ENCODE assay signal across 8 mouse cellular contexts in genomic region chr4:132211953-132212734, GRCm38 (mm10). TPM values are rescaled to one million over a fixed set of nuclear protein-coding genes. Genes with fewer than 3 reads are reported as not detected.
DNase-seq lines count a peak whose midpoint lies in the region; ATAC-seq lines count a peak whose summit lies in the region.

TSS of gene Ythdf2 (minus strand) at chr4:132212303.

- peak within 1 kb of the TSS; percentile 62 for H3K4me2 ChIP-seq in hindbrain, embryonic 15.5 days

- H3K27me3 ChIP-seq in hindbrain, embryonic 15.5 days, result no peaks in the 10 kb centered on the region

- ATAC-seq in hindbrain, embryonic 15.5 days (ENCODE audit: low FRiP score, low read depth), result peak; percentile 98

- H3K27ac ChIP-seq in hindbrain, embryonic 15.5 days (replicated peaks), result peak within 1 kb of the TSS; percentile 90

- peak within 1 kb of the TSS; percentile 92 for H3K9ac ChIP-seq in hindbrain, embryonic 15.5 days

- under 1% methylated on average over 73 of the region's 78 CpGs for WGBS in hindbrain, embryonic 15.5 days

- peaks cover 3% of the 10 kb centered on the region; the same call in 1 of the 2 replicates for H3K36me3 ChIP-seq in hindbrain, embryonic 15.5 days

- H3K4me1 ChIP-seq in hindbrain, embryonic 15.5 days (replicated peaks), result peaks cover 35% of the 10 kb centered on the region

- peak; percentile 96 for DNase-seq in R1 (ENCODE audit: low read depth, low spot score)
- DNase-seq in cerebellum, postnatal 25 days, result peak; percentile 97 to 98
- DNase-seq in frontal cortex, postnatal 36 days (ENCODE audit: low spot score in 2 of 2), result peak; percentile 94 to 96
- DNase-seq in left cerebral cortex, adult 11 months (ENCODE audit: low spot score), result peak; percentile 92
- DNase-seq in lung, postnatal 4 days, result peak; percentile 99
- DNase-seq in retina, postnatal 7 days (ENCODE audit: low read depth, low spot score), result peak; percentile 96
- peak; percentile 98 for DNase-seq in urinary bladder, adult 2 months (ENCODE audit: low spot score)

- H3K4me3 ChIP-seq in hindbrain, embryonic 15.5 days, result peak within 1 kb of the TSS; percentile 76

- H3K9me3 ChIP-seq in hindbrain, embryonic 15.5 days, result no peaks in the 10 kb centered on the region

RNA-seq across cellular contexts. Expression of gene Ythdf2, which starts in this region (rescaled TPM):
- polyA plus RNA-seq in hindbrain, embryonic 15.5 days (2015; fragmentation: Nextera tagmentation; extraction: Ambion mirVana), result 102 and 105 TPM in 2 replicates
- 22.1 and 22.2 TPM in 2 replicates for polyA plus RNA-seq in urinary bladder, adult 2 months (2012; rRNA removed)

Comparison
In these comparisons a context has a peak if more than half of its experiments do, and no peak if none do; other contexts are left out.
1. Peak in every context shown above with its lines: DNase-seq, ATAC-seq, H3K4me3 ChIP-seq and H3K27ac ChIP-seq.